Mouse (Mus musculus) limb, embryonic 10.5 days (tissue): Measurements from ENCODE around the gene Ccr2. TPM values are rescaled to one million over a fixed set of nuclear protein-coding genes. Genes with fewer than 3 reads are reported as not detected.

Experiments
- DNase-seq: peaks from one replicate; pipeline ENCODE4 v3.0.0-alpha.2; 2017; ENCODE audit warnings: low spot score
- H3K27ac ChIP-seq: fragments of 300-500 bp; sonication (generic); 2 replicates; pipeline ENCODE4 v1.5.1; 2016; ENCODE audit warnings: mild to moderate bottlenecking
- H3K27me3 ChIP-seq: fragments of 300-500 bp; sonication (generic); 2 replicates; pipeline ENCODE4 v1.6.1; 2016; ENCODE audit warnings: low read depth, mild to moderate bottlenecking; ENCODE audit not compliant: poor library complexity, severe bottlenecking
- H3K36me3 ChIP-seq: fragments of 300-500 bp; sonication (generic); 2 replicates; pipeline ENCODE4 v1.6.1; 2016; ENCODE audit warnings: mild to moderate bottlenecking, moderate library complexity
- H3K4me1 ChIP-seq: fragments of 300-500 bp; sonication (generic); 2 replicates; pipeline ENCODE4 v1.6.1; 2016
- H3K4me3 ChIP-seq: fragments of 300-500 bp; sonication (generic); 2 replicates; pipeline ENCODE4 v1.5.1; 2016; ENCODE audit warnings: mild to moderate bottlenecking, moderate library complexity
- H3K9me3 ChIP-seq: fragments of 300-500 bp; sonication (generic); replicated peaks from 2 replicates; pipeline ENCODE4 v1.6.1; 2016; ENCODE audit warnings: mild to moderate bottlenecking
- WGBS: fragments of 180-500 bp; shearing (Covaris S2); methylation state at CpG from one replicate; pipeline ENCODE4 v1.1.7; 2016; 5-methylcytosine and 5-hydroxymethylcytosine counted together
- polyA plus RNA-seq: library from polyadenylated mRNA; unstranded; fragments of >200 nt; fragmentation: Nextera tagmentation; extraction: Ambion mirVana; gene quantifications from 2 replicates; pipeline ENCODE4 v1.2.1, GENCODE M21; 2016

Gene Ccr2
- polyA plus RNA-seq, 1 experiment from 2014 or later, result 0.48 TPM

DNA sequence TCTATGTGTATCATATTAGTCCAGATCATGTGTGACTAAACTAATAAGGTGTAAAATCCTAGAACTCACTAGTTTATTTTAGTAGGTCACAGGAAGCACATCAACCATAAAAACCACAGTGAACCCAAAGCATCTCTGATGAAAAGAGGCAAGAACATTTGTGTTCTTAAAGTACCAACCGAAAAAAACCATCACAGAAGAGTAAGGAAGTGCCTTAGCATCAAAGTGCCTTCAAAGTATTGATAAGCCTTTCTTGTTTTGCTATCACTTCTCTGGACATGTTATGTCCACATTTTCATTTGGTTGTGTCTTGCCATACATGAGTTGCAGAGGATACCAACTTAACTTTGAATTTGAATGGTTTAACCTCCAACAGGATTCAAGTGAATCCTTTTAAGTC, 1.4 kb upstream of the Ccr2 start:
- 82% methylated on average over 1 of the region's 1 CpGs for WGBS
- H3K4me3 ChIP-seq, result no peak overlapping the region
- no peak overlapping the region for H3K27ac ChIP-seq
- no peak for DNase-seq
- no peaks in the 10 kb centered on the region for H3K36me3 ChIP-seq
- H3K4me1 ChIP-seq, result no peaks in the 10 kb centered on the region
- H3K9me3 ChIP-seq, result no peaks in the 10 kb centered on the region
- H3K27me3 ChIP-seq, result no peaks in the 10 kb centered on the region

DNA sequence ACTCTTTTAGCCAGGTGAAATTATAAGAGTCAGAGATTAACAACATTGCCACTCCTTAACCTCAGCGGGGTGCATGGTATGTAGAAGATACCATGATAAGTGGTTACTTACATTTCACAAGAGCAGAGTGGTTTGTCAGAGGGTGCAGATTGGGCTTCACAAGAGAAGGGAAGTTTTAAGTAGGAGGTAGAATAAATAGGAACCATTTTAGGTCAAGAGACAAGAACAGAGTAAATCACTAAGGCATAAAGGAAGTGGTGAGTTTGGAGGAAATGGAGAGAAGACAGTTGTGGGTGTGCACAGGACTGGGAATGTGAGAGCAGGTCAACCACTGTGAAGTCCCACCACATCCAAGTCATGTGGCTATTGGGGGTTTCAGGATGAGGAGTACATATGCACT, 1.4 kb downstream of the Ccr2 start:
- DNase-seq, result no peak
- WGBS, result 67% methylated on average over 1 of the region's 1 CpGs
- no peak overlapping the region for H3K27ac ChIP-seq

GRCm38 (mm10) chr9:124105196-124105595, 3.4 kb downstream of the Ccr2 start:
- DNase-seq, result no peak
- H3K9me3 ChIP-seq, result no peaks in the 10 kb centered on the region
- H3K4me3 ChIP-seq, result no peak overlapping the region
- H3K27me3 ChIP-seq, result no peaks in the 10 kb centered on the region
- H3K4me1 ChIP-seq, result no peaks in the 10 kb centered on the region
- no peak overlapping the region for H3K27ac ChIP-seq
- no peaks in the 10 kb centered on the region for H3K36me3 ChIP-seq

More for the DNA sequence above, 1.4 kb downstream of the Ccr2 start:
- Histone ChIP-seq H3K4me1 (no peaks in the 10 kb centered on the region), H3K27me3 (no peaks in the 10 kb centered on the region), H3K36me3 (no peaks in the 10 kb centered on the region), H3K4me3 (no peak overlapping the region), H3K9me3 (no peaks in the 10 kb centered on the region)

DNA sequence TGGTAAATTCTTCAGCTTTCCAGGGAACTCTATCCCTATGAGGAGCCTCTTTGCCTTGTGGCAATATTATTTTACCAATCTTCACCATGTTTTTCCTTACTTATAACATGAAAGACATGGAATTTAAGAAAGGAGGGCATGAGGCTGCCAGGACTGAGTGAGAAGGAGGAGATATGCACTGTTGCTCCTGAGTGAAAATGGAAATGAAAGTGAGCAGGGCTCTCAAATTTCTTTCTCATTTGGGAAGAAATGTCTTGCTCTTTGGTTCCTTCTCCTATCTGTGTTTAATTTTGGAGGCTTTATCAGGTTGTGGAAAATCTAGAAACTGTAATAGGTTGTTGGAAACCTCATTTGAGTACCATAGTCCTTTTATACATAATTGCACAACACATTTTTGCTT, 5.5 kb downstream of the Ccr2 start:
- Histone ChIP-seq H3K27me3 (no peaks in the 10 kb centered on the region), H3K27ac (no peak overlapping the region), H3K4me3 (no peak overlapping the region), H3K4me1 (no peaks in the 10 kb centered on the region), H3K9me3 (no peaks in the 10 kb centered on the region), H3K36me3 (no peaks in the 10 kb centered on the region)
- DNase-seq, result no peak

DNA sequence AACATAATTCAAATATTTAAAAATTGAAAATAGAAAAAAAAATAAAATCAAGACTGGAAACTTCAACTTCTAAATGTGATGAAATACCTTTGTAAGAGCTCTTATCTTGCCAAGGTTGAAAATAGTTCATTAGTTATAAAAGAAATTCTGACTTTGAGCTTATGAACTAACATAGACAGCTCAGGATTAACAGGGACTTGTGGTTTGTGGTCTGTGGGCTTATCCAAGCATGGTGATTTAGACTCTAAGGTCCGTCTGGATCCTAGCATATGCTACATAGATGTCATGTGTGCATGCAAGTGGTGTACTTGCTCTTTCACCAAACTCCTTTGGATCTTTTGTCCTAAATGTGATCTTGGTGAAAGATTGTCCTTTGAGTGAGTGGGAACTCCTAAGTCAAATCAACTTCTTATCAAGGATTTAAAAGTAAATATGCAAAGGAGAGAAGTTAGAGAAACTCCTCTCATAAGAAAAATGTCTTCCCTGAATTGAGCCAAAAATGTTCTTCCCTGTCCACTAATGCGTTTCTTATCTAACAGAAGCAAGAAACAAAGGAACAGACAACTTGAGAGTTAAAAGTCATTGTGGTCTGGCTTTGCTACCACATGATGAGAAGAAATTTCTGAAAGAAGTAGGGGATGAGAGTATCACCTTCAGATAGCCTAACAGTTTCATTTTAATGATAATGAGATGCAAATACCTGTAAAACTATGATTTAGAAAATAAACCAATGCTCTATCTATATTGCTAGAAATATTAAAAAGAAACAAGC, 6.8 kb downstream of the Ccr2 start:
- Histone ChIP-seq H3K4me3 (no peak overlapping the region), H3K9me3 (no peaks in the 10 kb centered on the region), H3K27ac (no peak overlapping the region), H3K27me3 (no peaks in the 10 kb centered on the region), H3K4me1 (no peaks in the 10 kb centered on the region), H3K36me3 (no peaks in the 10 kb centered on the region)
- DNase-seq, result no peak
- 75% methylated on average over 2 of the region's 2 CpGs for WGBS

GRCm38 (mm10) chr9:124111997-124112396, 10.2 kb downstream of the Ccr2 start:
- Histone ChIP-seq H3K9me3 (no peaks in the 10 kb centered on the region), H3K36me3 (no peaks in the 10 kb centered on the region), H3K27me3 (no peaks in the 10 kb centered on the region), H3K4me3 (no peak overlapping the region), H3K4me1 (no peaks in the 10 kb centered on the region), H3K27ac (no peak overlapping the region)
- 83% methylated on average over 1 of the region's 1 CpGs for WGBS
- DNase-seq, result no peak

- H3K27ac ChIP-seq, result no peak overlapping the region
- no peaks in the 10 kb centered on the region for H3K36me3 ChIP-seq
- H3K4me1 ChIP-seq, result no peaks in the 10 kb centered on the region
- no peaks in the 10 kb centered on the region for H3K27me3 ChIP-seq
- H3K9me3 ChIP-seq, result no peaks in the 10 kb centered on the region
- no peak for DNase-seq
- H3K4me3 ChIP-seq, result no peak overlapping the region
- WGBS, result 88% methylated on average over 1 of the region's 1 CpGs
Measured at GRCm38 (mm10) chr9:124112591-124113239, 11.0 kb downstream of the Ccr2 start.

DNA sequence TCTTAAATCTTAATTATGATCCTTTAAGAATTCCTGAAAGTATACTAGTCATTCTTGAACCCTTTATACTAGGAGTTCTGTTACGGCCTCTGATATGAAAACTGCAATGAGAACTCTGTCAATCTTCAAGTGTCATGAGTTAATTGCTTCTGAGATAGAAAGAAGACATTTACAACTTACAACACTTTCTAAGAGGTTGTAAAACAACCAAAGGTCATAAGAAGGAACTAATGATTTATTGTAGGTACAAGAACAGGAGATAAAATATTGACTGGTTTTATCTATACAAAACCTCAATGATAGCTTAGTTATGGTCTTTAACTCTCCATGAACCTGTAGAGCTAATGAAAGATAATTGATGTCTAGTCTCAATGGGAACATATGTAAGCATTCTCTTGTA, 12.0 kb downstream of the Ccr2 start:
- H3K27ac ChIP-seq, result no peak overlapping the region
- no peaks in the 10 kb centered on the region for H3K4me1 ChIP-seq
- WGBS, result 76% methylated on average over 1 of the region's 1 CpGs
- H3K9me3 ChIP-seq, result no peaks in the 10 kb centered on the region
- H3K36me3 ChIP-seq, result no peaks in the 10 kb centered on the region
- H3K27me3 ChIP-seq, result no peaks in the 10 kb centered on the region
- DNase-seq, result no peak
- no peak overlapping the region for H3K4me3 ChIP-seq

- Histone ChIP-seq H3K27ac (no peak overlapping the region), H3K27me3 (no peaks in the 10 kb centered on the region), H3K4me1 (no peaks in the 10 kb centered on the region), H3K36me3 (no peaks in the 10 kb centered on the region), H3K9me3 (no peaks in the 10 kb centered on the region), H3K4me3 (no peak overlapping the region)
- 94% methylated on average over 1 of the region's 1 CpGs for WGBS
- DNase-seq, result no peak
Measured at GRCm38 (mm10) chr9:124118489-124118888, 16.7 kb downstream of the Ccr2 start.

DNA sequence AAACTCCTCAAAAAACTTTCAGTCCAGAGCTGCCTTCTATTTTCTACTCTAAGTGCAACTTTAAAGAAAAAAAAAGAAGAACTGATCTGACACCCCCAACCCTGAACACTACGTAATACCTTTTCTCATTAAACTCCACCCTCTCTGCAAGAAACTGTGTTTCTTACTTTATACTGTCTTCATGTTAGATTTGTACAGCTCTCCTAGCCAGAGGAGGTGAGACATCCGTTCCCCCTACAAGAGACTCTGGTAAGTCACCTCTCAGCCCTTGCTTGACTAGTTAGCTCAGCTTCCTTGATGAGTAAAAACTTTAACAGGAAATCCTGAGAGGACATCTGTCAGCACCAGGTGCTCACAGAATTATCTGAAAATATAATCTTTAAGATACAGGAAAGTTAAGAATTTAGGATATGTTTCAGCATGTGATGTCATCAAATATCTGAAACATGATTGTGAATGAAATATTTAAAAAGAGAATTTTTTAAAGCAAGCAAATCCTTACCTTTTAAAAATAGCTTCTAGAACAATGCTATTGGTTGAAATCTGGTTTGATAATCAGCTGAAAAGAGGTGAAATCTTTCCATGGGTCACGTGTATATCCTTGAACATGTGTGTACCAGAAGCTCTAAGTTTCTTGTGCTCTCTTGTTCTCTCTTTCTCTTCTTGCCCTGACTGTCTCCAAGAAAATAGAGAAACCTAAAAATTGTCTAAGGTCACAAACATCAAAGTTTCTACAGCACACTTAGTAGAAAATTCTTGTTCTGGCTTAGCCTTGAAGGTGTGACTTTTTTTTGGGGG, 19.8 kb downstream of the Ccr2 start, which contains the start of gene Ccr5:
Ccr5 (plus strand) TSS at position 157 of the 798 bp plus-strand sequence.
- Histone ChIP-seq H3K4me3 (no peak within 1 kb of the TSS), H3K27ac (no peak within 1 kb of the TSS), H3K36me3 (no peaks in the 10 kb centered on the region), H3K4me1 (no peaks in the 10 kb centered on the region), H3K27me3 (no peaks in the 10 kb centered on the region), H3K9me3 (no peaks in the 10 kb centered on the region)
- WGBS, result 89% methylated on average over 3 of the region's 3 CpGs
- no peak for DNase-seq

DNA sequence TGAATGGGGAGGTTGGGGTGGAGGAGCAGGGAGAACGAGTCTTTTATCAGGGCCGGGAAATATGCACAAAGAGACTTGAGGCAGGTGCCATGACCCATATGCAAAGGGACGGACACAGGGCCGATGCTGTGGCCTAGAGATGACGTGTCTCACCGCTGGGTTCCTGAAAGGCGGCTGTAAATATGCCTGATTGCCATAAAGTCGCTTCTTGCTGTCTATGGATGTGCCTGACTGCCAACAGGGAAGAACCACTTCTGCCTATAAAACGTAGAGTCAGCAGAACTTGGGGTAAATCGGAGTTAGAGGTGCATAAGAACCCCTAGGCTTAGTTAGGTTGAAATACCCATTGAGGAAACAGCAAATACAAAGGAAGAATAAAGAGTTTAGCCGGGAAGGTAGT, 23.8 kb downstream of the Ccr2 start:
- no peaks in the 10 kb centered on the region for H3K36me3 ChIP-seq
- H3K27me3 ChIP-seq, result no peaks in the 10 kb centered on the region
- WGBS, result 89% methylated on average over 11 of the region's 11 CpGs
- H3K4me1 ChIP-seq, result no peaks in the 10 kb centered on the region
- no peaks in the 10 kb centered on the region for H3K9me3 ChIP-seq
- DNase-seq, result no peak
- no peak overlapping the region for H3K27ac ChIP-seq
- no peak overlapping the region for H3K4me3 ChIP-seq

GRCm38 (mm10) chr9:124126373-124126772, 24.6 kb downstream of the Ccr2 start:
- no peaks in the 10 kb centered on the region for H3K36me3 ChIP-seq
- no peaks in the 10 kb centered on the region for H3K27me3 ChIP-seq
- no peaks in the 10 kb centered on the region for H3K9me3 ChIP-seq
- no peak for DNase-seq
- 42% methylated on average over 5 of the region's 5 CpGs for WGBS
- H3K4me1 ChIP-seq, result no peaks in the 10 kb centered on the region
- no peak overlapping the region for H3K27ac ChIP-seq
- no peak overlapping the region for H3K4me3 ChIP-seq

GRCm38 (mm10) chr9:124127412-124127811, 25.7 kb downstream of the Ccr2 start:
- no peak for DNase-seq
- H3K9me3 ChIP-seq, result no peaks in the 10 kb centered on the region
- no peak overlapping the region for H3K4me3 ChIP-seq
- H3K4me1 ChIP-seq, result no peaks in the 10 kb centered on the region
- H3K36me3 ChIP-seq, result no peaks in the 10 kb centered on the region
- H3K27ac ChIP-seq, result no peak overlapping the region
- H3K27me3 ChIP-seq, result no peaks in the 10 kb centered on the region
- 59% methylated on average over 4 of the region's 4 CpGs for WGBS
